Mouse (Mus musculus): ENCODE data around the gene Ankrd9.

GRCm38 (mm10) chr12:111021138-111021537, 42.3 kb upstream of the Ankrd9 start:
- TF ChIP-seq GATA1 (IDR thresholded peaks at IDR 0.05; ENCODE audit: borderline replicate concordance, low read length) (no peak), FLI1 (IDR thresholded peaks at IDR 0.05; ENCODE audit: low read length) (no peak)

Measured in megakaryocyte, embryonic 14.5 days (primary cell).